Mouse (Mus musculus) adipocyte (in vitro differentiated cells): ENCODE measurements around the gene Plpp7.

Experiments
- DNase-seq: peaks from one replicate; pipeline ENCODE4 v3.0.0-alpha.2; 2016; ENCODE audit warnings: low spot score

Gene Plpp7

DNA sequence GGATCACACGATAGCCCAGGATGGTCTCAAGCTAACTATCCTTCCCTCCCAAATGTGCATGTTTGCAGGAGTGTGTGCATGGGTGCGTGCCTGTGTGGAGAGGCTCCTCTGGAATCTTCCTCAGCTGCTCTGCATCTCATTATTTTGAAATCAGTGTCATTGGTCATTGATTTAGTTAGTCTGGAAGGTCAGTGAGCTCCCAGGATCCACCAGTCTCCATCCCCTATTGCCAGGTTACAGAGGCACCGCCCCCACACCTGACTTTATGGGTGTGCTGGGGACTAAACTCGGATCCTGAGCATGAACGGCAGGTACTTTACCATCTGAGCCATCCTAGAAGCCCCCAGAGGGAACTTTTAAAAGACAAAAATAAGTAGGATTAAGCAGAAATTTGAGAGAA lies 7.6 kb downstream of the Plpp7 start:
- no peak for DNase-seq

DNA sequence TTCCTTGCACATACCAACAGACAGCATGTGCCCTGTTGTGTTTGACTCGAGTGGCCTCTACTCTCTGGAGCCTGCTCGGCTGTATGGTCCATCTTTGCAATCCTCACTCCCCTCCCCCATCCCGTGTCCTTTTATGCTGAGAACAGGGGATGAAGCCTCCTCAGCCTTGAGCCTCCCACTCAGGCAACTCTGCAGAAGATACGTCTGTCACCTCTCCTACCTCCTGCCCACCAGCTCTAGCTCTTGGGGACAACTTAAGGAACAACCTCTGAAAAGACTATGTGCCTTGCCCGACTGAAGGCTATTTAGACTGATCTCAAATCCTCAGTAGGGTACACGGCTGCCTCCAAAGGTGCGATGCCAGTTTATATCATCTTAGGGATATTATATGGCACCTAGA lies 8.2 kb downstream of the Plpp7 start:
- no peak for DNase-seq

DNA sequence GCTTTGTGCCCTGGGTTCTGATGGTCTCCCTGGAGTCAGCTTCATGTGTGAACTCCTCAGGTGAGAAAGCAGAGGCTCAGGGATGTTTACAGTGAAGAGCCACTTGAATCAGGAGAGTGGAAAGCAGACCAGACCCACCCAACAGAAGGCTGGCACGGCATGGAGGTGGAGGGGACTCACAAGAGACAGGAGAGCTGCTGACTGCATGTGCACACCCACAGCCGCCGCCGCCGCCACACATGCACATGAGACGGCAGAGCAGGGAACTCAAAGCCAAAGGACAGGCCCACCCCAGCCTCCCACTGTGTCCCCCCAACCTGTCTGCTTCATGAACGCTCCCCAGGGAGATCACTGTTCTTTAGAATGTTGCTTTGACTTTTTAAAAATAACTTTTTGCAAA lies 8.8 kb downstream of the Plpp7 start:
- no peak for DNase-seq

DNA sequence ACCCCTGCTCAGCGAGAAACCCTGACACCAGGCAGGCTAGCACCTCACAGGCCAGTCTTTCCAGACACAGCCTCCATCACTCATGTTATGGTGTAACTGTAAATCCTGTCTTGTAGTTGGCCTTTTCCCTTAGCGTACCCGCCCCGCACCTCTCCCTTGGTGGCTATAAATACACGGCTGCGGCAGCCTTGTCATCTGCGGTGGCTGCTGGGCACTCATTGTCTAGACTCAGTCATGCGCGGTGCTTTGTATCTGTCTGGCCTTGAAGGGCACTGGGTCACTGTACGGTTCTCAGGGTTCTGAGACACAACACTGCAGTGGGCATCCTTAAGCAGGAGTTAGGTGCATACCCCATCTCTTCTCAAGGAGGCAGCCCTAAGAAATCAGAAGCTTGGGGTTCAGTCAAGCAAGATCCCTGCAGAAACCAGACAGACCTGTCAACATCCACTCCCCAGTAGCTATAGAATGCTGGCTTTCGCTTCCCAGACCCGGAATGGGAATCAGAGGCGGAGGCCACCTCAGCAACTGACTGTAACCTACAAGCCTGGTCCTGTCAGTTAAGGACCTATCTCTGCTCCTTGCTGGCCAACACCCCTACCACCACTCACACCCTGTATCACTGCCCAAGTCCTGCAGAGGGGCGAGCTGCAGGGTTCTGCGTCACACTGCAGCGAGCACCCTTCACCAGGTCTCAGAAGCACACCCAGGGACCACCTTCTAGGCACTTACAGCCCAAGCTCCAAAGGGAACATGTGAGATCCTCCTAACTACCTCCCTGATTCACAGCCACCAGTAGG lies 10.0 kb downstream of the Plpp7 start:
- no peak for DNase-seq

DNA sequence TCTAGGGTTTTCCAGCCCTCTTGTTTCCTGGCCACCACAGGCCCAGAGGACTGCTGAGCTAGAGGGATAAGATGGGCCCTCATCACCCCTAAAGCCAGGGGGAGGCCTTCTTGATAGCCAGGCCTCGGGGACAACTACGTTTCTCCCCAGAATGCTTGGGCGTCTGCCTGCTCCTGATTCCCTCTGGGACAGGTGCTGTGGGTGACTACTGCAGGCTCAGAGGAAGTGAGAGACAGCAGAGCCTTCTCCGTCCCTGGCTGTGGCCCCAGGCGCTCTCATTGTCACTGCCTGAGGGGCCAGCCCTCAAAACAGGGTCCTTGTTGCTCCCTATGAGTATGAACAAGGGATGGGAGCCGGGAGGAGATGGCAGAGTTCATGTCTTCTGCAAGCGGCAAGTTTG lies 10.6 kb downstream of the Plpp7 start:
- DNase-seq = no peak

DNA sequence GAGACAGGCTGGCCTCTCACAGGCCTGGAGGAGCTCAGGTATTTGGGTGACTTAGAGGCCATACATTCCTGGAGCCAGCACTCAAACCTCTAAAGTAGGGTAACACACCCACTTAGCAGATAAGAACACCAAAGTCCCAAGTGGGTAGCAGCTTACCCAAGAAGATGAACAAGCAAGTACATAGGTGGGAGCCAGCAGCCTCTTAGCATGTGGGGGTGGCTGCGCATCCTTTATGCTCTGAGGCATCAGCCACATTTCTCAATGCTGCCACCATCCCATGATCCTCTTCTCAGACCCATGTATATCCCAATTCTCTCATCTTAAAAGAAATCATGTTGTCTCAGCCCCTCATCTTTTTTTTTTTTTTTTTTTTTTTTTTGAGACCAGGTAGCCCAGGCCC lies 15.9 kb downstream of the Plpp7 start:
- DNase-seq = no peak

DNA sequence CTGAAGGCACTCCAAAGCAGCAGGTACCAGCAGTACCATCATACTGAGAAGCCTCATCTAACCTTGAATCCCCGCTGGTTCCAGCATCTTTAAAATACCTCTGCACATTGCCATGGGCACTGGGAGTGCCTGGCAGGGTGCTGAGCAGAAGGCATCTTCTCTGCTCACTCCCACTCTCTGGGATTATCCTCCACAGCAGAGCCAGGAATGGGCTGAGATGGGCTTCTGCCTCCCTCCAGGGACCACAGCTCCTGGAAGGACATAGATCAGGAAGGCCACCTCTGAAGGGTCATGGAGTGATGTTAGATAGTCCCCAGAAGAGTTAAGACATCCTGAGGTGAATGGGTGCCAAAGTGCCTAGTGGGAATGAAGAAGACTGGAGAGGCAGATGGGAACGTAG lies 17.2 kb downstream of the Plpp7 start:
- no peak for DNase-seq

DNA sequence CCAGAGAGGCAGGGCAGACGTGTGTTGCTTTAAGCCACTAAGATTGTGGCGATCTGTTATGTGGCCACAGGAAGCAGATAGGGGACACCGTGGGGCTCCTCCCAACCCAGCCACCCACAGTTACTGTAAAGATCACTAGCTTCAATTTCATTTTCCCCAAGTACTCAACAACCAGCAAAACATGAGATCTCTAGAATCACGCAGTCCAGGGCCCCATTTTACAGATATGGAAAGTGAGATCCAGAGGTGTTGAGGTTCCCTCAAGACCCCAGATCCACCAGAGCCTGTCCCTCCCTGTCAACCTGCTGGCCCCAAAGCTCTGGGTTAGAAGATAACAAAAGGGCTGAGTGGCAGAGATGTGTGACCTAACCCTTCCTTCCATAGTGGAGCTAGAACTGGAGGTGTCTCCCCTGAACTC lies 20.5 kb downstream of the Plpp7 start:
- no peak for DNase-seq

DNA sequence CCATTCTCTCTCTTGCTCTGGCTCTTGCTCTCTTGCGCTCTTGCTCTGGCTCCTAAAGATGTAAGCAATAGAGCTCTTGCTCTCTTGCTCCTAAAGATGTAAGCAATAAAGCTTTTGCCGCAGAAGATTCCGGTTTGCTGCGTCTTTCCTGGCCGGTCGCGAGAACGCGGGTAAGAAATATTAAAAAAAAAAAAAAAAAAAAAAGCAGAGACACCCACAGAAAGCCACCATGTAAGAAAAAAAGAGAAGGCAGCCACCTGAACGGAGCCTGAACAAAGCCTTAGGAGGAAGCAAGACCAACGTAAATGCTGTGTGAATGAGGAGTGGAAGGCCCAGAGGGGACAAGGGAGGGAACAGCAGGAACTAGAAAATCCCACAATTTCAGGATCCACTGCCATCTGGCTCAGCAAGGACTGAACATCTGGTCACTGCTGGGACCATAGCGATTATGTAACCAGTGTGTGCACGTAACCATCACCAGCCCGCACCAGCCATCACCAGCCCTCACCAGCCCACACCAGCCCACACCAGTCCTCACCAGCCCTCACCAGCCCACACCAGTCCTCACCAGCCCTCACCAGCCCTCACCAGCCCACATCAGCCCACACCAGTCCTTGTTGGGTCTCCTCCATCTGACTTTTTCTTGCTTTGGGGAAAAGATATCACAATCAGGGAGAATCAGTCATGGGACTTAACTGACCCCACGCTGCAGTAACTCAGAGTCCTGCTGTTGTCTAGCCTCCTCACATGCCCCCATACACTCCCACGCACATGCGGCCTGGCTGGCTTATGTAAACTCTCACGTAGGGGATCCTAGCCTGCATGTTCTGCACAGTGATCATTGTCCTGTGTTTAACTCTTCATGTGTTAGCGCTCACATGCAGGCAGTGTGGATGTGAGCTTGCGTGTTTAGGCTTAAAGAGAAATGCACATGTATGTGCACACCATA lies 24.7 kb downstream of the Plpp7 start:
- no peak for DNase-seq

DNA sequence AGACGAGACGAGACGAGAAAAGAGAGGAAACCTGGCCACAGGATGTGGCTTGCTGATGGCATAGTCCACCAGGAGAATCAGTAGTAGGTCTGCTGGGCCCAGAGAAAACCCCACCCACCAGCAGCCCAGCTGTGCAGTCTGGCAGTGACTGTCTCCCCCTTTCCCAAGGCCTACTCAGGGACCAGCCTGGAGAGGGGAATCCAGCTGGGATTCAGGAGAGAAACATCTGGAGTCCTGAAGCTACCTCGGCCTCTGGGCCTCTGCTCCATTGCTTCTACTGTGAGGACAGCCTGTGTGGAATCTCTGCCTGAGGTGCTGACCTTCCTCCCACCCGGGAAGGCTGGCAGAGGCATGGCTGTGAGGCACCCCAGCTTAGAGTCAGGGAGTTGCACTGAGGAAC lies 25.8 kb downstream of the Plpp7 start:
- no peak for DNase-seq

DNA sequence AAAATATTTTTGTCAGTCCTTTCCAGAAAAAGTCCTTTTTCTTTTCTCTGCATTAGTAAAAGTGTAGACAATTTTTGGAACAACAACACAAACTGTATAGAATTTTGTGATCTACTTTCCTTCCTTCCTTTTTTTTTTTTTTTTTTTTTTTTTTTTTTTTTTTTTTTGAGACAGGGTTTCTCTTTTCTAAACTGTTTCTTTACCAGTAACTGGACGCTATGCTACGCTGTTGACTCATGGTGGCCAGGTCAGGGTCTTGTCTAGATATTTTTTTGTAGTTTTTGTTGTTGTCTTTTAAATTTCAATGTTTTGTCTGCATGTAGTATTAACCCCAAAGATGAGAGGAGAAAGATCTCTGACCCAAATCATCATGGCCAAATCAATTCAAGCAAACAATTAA lies 26.5 kb downstream of the Plpp7 start:
- no peak for DNase-seq

DNA sequence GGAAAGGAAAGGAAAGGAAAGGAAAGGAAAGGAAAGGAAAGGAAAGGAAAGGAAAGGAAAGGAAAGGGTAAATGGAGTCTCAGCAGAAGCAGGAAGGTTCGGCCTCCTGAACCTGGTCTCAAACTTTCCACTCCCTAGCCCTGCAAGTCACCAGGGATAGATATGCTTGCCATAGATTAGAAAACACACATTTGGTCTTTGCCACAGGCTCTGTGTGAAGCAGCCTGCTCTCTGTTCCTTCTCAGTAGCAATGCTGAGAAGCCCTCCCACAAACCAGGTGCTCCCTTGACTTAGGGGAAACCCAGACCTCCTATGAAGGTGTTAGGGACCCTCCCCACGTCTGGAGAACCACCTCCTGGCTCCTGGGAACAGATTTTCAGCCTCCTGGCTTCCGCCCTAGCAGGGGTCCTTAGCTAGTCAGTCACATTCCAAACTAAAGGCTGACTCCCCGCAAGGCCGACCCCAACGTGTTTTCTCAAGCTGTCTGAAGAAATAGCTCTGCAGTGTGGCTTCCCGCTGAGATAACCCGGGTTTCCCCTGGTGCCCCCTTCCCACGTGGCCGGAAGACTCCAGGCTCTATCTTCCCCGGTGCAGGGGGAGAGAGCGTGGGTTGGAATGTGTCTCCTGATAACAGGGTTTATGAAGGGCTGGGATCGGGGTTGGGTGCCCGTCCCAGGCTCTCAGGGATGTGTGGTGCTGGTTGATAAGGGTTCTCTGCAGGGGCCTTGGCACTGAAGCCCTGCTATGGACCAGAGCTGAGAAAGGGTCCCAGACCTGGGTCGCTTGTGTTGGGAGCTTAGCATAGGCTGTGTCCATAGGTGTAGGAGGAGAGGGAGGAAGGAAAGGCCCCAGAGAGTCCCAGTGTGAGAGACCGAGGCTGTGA lies 32.6 kb downstream of the Plpp7 start:
- no peak for DNase-seq

DNA sequence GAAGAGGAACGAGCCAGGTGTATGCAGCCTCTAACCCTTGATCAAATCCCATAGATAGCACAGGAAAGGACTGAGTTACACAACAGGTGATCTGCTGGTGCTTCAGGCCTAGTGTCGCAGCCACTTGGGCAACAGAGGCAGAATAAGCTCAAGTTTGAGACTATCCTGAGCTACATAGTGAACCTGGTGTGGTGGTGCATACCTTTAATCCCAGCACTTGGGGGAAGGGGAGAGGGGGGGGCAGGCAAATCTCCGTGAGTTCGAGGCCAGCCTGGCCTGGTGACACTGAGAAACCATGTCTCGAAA lies 33.2 kb downstream of the Plpp7 start:
- DNase-seq = no peak

DNA sequence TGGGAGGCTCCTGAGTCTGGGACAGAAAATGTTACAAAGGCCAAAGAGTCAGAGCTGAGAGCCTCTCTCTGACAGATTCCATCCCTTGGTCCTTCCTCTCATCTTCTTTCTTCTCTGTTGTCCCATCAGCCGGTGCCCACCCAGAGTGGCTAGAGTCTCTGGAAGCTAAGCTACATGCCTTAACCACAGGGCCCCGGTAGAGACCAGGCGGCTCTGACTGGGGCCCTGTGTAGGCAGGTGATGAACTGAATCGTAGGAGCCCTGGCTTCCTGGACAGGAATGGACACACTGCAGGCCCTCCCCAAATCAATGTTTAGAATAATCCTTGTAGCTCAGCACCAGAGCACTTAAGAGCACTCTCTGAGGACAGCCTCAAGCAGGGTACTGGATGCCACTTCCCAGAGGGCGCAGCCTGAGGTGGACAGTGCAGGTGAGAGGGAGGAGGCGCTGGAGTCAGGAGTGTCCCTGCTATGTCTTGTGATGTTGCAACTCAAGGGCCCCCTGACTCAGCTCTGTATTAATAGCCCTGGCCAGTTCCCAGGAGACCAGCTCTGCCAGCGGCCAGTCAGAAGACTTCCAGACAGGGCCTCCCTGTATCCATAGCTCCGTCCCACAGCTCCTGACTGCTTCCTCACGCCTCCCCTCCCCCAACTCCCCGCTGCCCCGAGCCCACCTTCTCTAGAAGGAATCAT lies 34.2 kb downstream of the Plpp7 start:
- DNase-seq = no peak

DNA sequence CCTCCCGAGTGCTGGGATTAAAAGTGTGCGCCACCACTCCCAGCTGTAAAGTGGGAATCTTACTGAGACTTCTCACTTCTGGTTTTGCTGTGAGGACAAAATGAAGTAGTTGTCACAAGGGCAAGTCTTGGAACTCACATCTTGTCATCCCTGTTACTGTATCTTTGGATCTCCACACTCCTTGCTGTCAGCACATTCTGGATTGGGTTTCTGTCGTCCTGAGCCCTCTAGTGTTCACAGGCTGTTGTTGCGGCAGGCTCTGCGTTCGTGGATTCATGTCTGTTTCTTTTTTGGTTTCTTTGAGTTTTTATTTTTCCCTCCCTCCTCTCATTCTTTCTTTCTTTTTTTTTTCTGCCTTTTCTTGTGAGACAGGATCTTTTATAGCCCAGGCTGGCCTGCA lies 35.1 kb downstream of the Plpp7 start:
- peak; percentile 79 for DNase-seq

DNA sequence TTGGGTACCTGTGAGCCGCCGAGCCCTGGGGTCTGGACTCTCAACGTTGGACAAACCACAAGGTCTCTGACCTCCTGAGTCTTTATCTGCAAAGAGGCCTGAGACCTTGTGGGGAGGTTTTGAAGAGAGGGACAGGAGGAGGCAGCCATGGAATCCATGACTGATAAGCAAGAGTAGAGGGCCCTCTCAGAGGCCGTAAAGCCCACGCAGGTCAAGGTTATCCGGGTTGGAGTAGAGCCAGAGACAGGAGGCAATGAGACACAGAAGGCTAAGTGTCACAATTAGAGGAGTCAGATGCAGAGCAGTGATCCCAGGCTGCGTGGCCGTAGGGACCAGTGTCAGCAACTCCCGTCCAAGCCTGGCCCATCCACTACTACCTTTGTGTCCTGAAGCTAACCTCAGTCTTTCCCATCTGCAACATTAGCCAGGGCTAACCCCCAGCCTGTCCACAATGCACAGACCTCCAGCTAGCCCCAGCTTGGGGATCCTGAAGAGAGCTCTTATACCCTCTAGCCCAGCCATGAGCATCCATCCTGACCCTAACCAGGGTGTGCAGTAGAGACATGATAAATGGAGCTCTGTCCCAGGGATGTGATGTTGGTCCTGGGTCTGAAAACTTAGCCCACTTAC lies 36.0 kb downstream of the Plpp7 start:
- DNase-seq = no peak

DNA sequence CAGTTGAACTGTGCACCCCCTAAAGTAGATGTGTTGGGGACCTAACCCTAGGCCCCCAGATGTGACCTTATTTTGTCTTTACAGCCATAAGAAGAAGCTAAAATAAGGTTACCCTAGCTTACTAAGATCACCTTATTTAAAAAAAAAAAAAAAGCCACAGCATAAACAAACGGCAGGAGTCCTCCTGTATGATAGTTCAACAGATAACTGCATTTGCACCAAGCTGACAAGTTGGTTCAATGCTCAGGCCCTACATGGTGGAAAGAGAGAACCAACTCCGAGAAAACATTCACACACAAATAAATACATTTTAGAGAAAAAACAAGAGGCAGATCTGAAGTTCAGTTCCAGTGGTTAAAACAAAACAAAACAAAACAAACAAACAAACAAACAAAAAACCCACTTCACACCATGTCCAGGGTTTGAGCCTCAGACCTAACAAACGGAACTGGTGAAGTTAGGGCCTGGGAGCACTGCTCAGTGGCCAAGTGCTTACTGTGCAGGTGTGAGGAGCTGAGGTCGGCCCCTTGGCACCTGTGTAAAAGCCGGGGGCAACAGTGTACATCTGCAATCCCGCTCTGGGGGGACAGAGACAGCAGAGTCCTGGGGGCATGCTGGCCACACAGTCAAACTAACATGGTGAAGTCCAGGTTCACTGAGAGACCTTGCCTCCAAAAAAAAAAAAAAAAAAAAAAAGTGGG lies 36.7 kb downstream of the Plpp7 start:
- DNase-seq = no peak

DNA sequence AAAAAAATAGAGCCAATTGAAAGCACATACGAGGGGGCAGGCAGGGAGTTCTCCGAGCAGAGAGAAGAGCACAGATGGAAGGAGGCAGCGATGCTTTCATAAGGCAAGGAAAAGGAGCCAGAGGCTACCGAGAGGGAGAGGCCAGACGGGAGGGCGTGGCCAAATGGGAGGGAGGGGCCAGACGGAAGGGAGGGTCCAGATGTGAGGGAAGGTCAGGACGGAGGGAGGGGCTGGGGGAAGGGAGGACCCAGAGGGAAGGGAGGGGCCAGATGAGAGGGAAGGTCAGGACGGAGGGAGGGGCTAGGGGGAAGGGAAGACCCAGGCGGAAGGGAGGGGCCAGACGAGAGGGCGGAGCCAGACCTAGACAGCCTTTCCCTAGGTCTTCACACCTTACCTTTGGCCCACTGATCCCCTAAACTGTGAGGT lies 37.3 kb downstream of the Plpp7 start:
- DNase-seq = peak; percentile 34

DNA sequence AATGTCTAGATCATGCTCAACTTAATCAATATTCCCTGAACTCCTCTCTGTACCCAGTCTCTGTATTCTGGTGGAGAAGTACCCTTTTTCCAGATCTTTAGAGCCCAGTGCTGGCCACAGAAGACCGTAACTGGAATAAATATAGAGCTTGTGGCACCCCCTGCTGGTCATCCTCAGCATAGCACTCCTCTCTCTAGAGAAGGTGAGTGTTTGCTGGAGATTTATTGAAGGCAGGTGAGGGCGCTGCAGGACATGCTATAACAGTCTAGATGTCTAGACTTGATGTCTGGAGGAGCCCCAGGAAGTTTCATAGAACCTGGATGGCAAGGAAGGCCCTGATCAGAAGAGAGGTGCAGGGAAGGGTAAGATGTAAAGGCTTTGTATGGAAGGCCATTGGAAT lies 38.7 kb downstream of the Plpp7 start:
- DNase-seq = peak; percentile 84

DNA sequence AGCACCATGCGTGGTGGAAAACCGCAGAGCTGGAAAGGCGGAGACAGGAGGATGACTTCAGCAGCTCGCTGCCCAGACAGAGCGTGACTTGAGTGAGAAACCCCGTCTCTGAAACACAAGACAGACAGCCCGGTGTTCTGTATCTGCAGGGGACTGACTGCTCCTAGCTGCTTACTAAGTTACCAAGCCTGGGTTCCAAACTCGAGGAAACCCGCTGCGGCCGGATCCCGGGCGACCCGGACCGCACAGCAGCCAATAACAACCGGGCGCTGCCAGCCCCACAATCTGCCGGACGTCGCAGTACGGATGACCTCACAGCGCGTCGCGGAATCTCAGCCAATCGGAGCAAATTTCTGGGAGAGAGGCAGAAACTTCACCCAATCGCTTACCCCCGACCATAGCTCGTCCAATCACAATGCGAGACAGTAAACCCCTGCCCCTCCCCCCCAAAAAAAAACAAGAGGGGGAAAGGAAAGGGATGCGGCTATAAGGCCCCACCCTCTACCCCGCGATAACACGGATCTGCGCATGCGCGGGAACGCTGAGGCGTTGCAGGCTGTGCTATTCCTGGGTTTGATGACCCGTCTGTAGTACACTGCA lies 42.4 kb downstream of the Plpp7 start:
- peak; percentile 100 for DNase-seq
